Mouse (Mus musculus) T-helper 1 cell (primary cell): ENCODE measurements around the gene Ttc27.
"Not testable (repeated sequence)": the region's sequence is repeated elsewhere in the genome, so short reads cannot be mapped to it uniquely, and the experiment has no call there.

Experiments
- in situ Hi-C: fragments of 300-600 bp; cut with MboI, MseI; formaldehyde crosslinking; loops from one replicate; pipeline ENCODE4 v1.15.1; 2025; ENCODE audit warnings: high pct_unique_total_duplicates

Ttc27 gene

DNA sequence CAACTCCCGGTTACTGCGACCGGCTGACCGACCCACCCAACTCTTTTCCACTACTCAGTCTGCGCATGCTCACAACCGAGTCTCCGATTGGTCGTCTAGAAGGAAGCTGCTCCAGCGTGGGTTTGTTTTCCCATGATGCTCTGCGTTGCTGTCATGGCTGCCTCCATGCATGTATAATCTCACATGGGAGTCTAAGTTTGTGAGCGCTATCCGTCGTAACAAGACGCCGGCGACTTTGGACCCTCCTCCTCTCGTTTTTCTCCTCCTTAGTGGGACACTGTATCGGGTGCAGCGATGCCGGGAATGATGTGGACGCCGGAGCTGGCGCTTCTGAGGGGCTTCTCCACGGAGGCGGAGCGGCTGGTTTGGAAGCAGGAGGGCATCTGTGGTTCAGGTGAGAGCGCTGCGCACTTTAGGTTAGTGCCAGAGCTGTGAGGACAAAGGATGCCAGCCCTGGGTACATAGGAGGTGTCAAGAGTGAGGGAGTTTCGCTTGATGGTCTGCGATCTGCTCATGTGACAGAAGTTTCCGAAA is at the start of gene Ttc27:
Ttc27 (plus strand) TSS at position 115 of the 534 bp plus-strand sequence.
- in situ Hi-C loops: no loop called here

DNA sequence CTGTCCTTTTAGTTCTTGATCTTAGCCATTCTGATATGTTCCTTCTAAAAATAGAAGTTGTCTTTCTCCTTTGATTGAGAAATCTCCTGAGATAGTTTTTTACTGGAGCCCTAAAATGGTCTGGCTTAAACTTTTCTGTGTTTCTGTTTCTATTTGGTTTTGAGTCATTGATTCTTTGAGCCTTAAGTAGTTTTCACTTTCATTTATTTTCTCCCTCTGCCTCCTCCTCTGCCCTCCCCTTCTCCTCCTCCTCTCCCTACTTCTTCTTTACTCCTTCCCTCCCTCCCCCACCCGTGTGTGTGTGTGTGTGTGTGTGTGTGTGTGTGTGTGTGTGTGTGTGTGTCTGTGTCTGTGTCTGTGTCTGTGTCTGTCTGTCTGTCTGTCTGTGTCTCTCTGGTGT is 49.5 kb upstream of the Ttc27 start:
- in situ Hi-C loops: no loop called here

DNA sequence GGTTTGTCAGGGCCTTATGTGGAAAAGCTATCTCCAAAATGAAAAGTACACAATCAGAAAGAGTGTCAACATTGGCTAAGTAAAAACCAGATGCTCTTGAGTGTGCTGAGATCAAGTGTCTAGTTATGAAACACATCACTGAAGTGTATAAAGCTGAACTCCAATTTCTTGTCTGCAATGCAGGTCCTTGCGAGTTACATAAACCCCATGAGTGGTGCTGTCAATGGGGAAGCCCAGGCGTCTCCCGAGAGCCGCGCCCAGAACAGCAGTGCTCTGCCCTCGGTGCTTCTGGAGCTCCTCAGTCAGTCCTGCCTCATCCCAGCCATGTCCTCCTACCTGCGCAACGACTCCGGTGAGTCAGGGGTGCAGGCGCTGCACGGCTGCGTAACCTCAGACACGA is 47.5 kb upstream of the Ttc27 start:
- in situ Hi-C loops: no loop called here

DNA sequence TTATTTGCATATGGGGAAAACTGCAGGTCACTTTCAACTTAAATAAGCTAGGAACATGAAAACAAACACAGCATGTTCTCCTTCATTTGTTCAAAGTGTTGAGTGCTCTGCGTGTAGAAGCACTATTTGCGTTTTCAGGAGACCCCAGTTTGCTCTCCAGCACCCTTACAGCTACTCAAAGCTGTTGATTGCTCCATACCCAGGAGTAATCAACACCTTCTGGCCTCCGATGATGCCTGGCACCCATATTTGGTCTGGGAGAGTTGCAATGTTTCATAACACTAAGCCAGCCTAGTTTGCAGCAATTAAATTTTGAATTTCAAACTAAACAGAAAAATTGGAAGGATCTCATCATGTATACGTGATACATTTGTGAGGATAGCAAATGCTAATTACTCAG is 45.1 kb upstream of the Ttc27 start:
- in situ Hi-C loops: no loop called here

DNA sequence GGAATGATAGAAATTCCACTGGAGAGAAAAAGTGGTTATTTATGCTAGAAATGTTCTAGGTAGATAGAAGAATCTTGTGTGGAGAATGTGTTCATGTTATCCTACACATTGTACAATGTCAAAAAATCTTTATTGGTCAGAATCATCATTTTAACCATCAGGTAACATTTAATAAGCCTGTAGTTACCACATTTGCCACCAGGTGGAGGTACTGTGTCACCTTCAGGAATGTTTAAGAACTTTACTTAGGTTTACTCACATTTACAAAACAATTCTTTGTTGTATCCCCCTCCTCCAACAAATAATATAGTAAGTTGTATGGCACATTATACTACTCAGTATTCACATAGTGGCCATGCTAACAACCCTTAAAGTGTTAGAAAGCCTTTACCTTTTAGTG is 44.3 kb upstream of the Ttc27 start:
- in situ Hi-C loops: no loop called here

DNA sequence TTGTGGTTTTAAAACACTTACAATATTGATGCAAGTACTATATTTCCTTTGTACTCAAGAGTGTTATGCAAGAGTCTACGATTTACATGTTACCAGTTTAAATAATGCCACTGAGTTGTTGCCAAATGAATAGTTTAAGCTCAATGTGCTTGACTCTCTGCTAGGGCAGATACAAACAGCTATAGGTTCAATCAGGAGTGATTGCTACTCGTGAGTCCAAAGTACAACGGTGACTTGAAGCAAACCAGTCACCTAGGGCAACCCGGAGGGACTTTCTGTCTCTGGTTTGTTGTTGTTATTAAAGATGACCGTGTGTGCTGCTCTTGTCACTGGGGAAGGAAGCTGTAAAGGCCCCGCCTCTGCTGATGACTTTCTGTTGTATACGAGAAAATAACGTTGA is 39.5 kb upstream of the Ttc27 start:
- in situ Hi-C loops: no loop called here

DNA sequence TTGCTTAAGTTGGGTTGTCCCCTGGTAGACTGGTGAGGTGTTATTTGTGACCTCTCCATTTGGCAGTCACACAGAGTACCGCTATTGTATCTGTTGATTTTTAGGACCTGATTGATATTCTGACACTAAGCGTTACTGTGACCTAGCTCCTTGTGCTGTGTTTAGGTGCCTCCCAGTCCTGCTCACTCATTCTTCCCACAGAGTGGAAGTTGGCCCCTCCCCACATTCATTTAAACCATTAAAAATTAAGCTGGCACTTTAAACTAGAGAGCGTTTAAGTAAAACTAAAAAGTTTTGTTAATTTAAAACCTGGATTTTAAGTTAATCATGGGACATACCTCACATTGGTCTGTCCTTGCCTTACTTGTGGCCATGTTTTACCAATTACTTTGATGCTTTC is 32.6 kb upstream of the Ttc27 start:
- in situ Hi-C loops: no loop called here

DNA sequence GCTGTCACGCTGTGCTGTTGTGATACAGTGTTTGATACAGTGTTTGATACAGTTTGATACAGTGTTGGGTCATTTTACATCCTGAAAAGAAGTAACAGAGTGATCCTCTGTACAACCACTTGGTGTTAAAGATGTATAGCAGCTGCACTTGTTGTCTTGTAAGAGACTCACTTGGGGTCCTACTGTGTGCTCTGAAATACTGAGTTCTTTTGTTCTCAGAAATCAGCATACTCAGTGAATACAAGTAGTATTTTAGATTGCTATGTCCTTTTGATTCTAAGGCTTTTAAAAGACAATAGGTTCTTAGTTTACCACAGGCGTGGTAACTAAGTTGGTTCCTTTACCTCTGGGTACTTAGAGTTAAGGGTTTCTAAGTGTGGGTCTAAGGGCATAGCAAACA is 29.0 kb upstream of the Ttc27 start:
- in situ Hi-C loops: no loop called here

DNA sequence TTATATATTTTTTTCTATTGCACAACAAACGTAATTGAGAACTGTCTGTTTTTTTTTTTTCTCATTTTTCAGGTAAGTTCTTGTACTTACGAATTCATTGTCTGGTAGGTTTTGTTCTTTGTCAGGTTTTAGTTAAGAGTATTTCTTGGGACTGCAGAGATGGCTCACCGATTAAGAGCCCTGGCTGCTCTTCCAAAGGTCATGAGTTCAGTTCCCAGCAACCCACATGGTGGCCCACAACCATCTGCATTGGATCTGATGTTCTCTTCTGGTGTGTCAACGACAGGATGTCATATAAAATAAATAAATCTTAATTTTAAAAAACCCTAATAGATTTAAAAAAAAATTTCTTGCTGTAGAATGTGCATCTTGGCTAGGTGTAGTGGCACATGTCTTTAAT is 28.1 kb upstream of the Ttc27 start:
- in situ Hi-C loops: no loop called here

DNA sequence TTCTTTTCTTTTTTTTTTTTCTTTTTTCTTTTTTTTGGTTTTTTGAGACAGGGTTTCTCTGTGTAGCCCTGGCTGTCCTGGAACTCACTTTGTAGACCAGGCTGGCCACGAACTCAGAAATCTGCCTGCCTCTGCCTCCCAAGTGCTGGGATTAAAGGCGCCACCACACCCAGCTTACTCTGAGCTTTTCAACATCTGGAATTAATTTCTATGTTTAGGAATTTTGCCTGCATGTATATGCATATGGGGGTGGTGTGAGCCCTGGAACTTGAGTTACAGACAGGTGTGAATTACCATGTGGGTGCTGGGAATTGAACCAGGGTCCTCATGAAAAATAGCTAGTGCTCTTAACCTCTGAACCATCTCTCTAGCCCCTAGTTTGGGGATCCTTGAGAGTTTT is 15.9 kb upstream of the Ttc27 start:
- in situ Hi-C loops: not testable (repeated sequence)

DNA sequence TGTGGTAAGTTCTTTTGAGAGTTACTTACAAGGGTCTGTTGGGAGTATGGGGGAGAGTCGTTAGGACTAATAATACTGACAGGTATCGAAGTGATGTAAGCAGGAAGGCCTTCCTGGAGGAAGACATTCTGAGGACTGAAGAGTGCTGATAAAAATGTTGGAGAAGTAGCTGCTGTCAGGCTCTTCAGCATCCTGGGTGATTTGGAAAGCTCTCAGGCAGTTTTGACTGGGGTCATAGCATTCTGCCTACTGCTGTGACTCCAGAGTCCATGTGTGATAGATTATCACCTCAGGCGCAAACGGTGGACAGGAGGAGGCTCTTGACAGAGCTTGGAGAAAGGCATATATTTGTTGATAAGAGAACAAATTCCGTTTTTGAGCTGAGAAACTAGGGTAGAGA is 12.1 kb upstream of the Ttc27 start:
- in situ Hi-C loops: no loop called here

DNA sequence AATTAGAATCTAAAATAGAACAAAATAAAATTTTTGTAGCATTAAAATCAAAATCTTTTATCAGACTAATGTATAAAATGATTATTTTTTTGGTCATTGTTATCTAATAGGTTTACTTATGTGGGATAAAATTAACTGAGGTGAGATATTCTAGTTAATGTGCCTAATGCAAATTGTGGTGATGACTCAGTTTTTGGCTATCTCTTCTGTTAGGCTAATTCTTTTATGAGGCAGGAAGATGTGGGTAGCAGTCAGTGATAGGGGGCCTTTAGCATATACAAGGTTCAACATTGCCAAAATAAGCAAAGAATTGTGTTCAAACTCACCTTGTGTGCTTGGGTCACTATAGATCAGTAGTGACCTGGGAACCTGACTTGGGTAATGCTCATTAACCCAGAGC is 10.9 kb upstream of the Ttc27 start:
- in situ Hi-C loops: no loop called here

DNA sequence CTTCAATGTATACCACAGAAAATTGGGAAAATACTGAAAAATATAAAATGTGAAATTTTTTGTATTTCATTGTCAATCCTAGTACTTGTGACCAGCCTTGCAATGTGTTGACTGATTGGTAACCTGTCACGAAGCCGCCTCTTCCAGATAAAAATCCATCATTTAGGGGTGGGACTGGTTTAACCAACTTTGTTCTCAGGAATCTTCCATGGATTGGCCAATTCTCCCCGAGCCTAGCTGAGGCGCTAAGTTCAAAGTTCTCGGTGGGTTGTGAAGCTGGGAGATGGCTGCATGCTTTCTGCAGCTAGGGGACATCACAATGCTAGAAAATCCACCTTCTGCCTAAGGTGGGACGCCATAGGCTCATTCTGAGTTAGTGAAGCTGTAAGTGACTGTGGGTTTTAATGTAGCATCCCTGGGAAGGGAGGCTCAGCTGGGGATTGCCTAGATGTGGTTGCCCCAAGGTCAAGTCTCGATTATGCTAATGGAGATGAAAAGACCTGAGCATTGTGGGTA is 9.8 kb upstream of the Ttc27 start:
- in situ Hi-C loops: no loop called here

DNA sequence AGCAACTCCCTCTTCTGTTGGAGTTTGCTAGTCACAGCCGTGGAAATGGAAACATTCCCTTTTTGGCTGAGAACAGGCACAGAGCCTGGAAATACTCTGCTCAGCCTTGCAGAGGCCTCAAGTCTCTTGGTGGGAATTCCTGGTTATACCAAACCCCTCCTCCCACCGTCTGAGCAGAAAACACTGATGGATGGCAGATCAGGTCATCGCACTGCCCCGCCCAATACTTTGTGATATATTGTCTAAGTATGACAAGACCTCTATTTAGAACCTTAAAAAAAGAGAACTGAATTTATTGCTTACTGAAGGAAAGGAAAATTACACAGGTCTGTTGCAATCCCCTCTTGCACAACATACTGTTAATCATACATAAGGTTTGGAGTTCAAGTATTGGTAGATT is 6.8 kb upstream of the Ttc27 start:
- in situ Hi-C loops: no loop called here

DNA sequence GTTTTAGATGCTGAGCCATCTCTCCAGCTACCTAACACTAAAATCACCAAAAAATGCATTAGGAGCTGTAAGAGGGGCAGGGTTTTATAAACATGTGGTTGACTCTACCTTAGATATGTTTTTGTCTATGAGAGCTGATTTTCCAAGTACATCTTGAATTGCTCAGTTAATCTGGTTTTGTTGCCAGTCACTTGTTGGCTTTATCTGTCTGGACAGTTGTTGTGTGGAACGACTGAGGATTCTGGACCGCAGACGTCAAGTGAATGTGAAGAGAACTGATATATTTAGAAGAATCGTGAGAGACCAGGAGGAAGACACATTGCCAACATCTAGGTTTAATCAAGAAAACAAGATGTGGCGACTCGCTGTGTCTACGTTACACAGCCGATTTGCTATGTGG is 5.9 kb upstream of the Ttc27 start:
- in situ Hi-C loops: no loop called here

DNA sequence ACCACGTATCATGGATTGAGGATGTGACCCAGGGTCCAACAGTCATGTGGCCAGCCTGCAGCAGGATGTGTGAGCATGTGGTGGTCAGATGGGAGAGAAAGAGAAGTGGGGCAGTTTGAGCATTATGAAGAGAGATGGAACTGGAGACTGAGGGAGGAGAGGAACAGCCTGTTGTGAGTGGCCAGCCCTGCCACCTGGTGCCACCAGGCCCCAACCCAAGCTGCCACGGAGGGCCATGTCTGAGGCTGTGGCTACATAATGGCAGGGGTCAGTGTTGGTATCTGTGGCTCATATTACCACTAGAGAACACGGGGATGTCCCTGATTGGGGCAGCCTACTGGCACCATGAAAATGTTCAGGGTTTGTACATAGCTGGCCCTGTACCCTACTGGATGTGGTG is 2.4 kb upstream of the Ttc27 start:
- in situ Hi-C loops: no loop called here

DNA sequence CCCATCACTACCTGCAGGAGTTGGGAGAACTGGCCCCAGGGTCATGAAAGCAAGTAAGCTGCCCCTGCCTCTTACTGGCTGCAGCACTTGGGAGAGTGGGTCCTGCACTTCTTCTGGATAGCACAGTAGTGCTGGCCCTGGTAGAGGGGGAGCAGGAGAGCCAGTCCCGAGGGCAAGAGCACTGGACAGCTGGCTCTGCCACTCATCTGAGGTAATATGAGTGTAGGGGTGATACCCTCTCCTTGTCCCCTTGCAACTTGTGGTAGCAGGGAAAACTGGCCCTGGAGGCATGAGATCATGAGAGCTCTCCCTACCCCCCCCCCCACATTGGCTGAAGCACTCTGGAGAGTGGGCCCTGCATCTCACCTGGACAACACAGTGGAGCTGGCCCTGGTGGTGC is 1.8 kb upstream of the Ttc27 start:
- in situ Hi-C loops: no loop called here

DNA sequence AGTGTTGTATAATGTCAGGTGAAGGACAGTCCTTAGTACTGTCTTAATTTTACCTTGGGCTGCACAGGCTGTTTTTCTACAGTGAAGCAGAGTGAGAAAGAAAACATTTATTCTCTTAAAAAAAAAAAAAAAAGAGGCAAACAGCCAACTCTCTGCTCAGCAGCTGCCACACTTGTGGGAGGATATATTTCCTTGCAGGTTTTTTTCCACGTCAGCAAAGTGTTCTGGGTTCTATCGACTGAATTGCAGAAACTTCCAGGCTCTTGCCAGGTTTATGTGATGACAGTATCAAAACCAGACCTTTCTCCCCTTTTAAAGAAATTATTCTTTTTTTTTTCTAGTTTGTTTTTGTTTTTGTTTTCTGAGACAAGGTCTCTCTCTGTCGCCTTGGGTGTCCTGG is 889 bp upstream of the Ttc27 start:
- in situ Hi-C loops: no loop called here

DNA sequence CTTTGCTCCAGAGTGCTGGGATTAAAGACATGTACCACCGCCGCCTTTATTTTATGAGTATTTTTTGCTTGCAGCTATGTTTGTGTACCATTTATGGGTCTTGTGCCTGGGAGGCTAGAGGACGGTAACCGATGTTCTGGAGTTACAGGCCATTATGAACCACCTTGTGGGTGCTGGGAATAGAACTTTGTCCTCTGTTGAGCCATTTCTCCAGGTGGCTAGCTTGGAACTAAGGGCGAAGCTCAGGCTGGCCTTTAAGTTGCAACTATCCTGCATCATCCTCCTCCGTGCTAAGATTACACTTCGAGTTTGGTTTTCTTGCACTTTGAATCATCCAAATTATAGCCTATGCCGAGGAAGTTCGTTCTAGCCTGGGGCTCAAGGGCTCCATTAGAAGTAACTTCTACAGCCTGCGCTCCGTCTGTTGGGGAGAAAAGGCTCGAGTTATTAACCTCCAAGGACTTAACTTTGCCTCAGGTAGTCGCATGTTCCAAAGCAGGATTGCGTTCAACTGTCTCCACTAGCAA is 378 bp upstream of the Ttc27 start:
- in situ Hi-C loops: no loop called here

DNA sequence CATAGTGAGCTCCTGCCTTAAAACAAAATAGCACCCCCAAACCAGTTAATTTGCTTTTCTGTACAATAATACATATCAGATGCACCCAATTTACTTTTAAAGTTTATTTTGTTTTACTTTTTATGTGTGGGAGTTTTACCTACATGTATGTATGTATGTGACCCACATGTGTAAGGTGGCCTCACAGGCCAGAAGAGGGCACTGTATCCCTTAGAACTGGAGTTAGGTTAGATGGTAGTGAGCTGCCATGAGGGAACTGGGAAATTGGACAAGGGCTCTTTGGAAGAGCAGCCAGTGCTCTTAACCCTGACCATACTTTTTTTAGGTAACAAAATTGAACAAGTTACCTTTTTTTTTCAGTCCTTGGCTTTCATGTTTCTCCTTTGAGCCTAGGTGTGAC is 15.3 kb downstream of the Ttc27 start:
- in situ Hi-C loops: loop anchor here (25.0 kb wide), 1 partner anchor 804 kb away; no protein-coding TSS in a partner anchor

DNA sequence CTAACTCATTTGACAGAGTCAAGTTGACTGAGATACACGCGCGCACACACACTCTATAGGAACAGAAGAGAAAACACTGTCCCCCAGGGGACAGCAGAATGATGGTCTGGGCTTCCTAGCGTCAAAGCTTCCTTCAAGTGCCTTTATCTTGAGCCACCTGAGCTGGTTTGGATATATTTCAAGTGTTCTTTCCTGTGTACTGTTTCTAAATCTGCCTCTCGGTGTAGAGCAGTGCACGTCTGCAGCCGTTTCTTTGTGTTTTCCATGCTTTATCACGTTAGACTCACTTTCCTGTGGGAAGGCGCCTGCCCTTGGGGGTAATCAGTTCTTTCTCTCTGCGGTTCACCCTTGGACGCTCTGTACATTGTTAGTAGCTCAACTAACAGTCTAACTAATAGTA is 17.9 kb downstream of the Ttc27 start:
- in situ Hi-C loops: loop anchor here (25.0 kb wide), 1 partner anchor 802 kb away; no protein-coding TSS in a partner anchor

DNA sequence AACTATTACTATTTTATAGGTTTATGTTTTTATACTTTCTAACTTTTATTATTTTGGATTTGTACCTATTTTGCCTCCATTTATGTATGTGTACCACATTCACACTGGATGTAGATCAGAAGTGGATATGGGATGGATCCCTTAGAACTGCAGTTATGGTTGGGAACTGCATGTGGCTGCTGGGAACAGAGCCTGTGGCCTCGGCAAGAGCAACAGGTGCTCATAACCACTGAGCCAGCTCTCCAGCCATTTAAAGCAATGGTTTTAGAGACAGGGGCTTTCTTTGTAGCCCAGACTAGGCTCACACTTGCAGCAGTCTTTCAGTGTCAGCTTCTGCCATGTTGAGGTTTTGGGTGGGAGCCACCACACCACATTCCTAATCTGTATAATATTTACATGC is 32.1 kb downstream of the Ttc27 start:
- in situ Hi-C loops: loop anchor here (25.0 kb wide), 1 partner anchor 788 kb away; no protein-coding TSS in a partner anchor

DNA sequence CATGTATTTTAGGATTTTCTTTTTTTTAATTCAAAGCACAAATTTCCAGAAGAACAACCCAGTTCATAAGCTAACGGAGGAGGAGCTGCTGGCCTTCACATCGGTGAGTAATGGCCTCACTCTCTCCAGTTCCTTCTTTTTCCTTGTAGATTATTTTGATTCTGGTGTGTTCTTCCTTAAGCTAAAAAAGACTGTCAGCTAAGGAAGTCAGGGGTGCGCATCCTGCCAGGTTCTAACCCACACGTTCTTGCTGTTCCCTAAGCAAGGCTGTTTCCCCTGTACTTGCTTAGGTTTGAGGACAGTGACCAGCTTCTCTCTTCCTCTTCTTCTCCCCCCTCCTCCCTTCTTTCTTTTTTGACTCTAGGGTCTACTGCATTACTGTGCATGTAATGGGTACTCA is 33.5 kb downstream of the Ttc27 start:
- in situ Hi-C loops: no loop called here
